Mouse (Mus musculus) kidney, postnatal 0 days (tissue): ENCODE measurements around the gene Cyb5d2. TPM values are rescaled to one million over a fixed set of nuclear protein-coding genes. Genes with fewer than 3 reads are reported as not detected.

Experiments used
- ATAC-seq: fragments of 200-750 bp; cut with Nextera tagmentation; replicated peaks from 2 replicates; pipeline ENCODE4 v1.8.0; 2017; ENCODE audit warnings: low read depth, moderate number of reproducible peaks, moderate TSS enrichment, moderate library complexity; ENCODE audit not compliant: low FRiP score
- DNase-seq: peaks from one replicate; pipeline ENCODE4 v3.0.0-alpha.2; 2016; ENCODE audit warnings: low spot score
- H3K27ac ChIP-seq: fragments of 300-500 bp; sonication (generic); 2 replicates; pipeline ENCODE4 v1.5.1; 2014; ENCODE audit warnings: mild to moderate bottlenecking
- H3K27me3 ChIP-seq: fragments of 300-500 bp; sonication (generic); 2 replicates; pipeline ENCODE4 v1.6.1; 2014; ENCODE audit warnings: low read length, mixed read lengths; ENCODE audit not compliant: insufficient read depth
- H3K36me3 ChIP-seq: fragments of 300-500 bp; sonication (generic); 2 replicates; pipeline ENCODE4 v1.6.1; 2014; ENCODE audit warnings: low read length, mixed read lengths; ENCODE audit not compliant: insufficient read depth
- H3K4me1 ChIP-seq: fragments of 300-500 bp; sonication (generic); replicated peaks from 2 replicates; pipeline ENCODE4 v1.6.1; 2014; ENCODE audit warnings: antibody characterized with exemption, low read length, mixed read lengths; ENCODE audit not compliant: insufficient read depth
- H3K4me2 ChIP-seq: fragments of 300-500 bp; sonication (generic); 2 replicates; pipeline ENCODE4 v1.6.1; 2014; ENCODE audit warnings: mild to moderate bottlenecking, low read length, moderate library complexity, mixed read lengths
- H3K4me3 ChIP-seq: fragments of 300-500 bp; sonication (generic); replicated peaks from 2 replicates; pipeline ENCODE4 v1.5.1; 2014; ENCODE audit warnings: low read depth, low read length
- H3K9ac ChIP-seq: fragments of 300-500 bp; sonication (generic); 2 replicates; pipeline ENCODE4 v1.6.1; 2014; ENCODE audit warnings: low read depth, low read length
- H3K9me3 ChIP-seq: fragments of 300-500 bp; sonication (generic); replicated peaks from 2 replicates; pipeline ENCODE4 v1.6.1; 2016; ENCODE audit warnings: low read length, inconsistent platforms, mixed read lengths
- CTCF ChIP-seq: IDR thresholded peaks from 2 replicates; pipeline ENCODE4 v1.5.1; 2016; ENCODE audit warnings: antibody characterized with exemption, low read depth, mild to moderate bottlenecking, moderate library complexity
- WGBS: fragments of 180-500 bp; shearing (Covaris S2); extraction: QIAGEN DNeasy Blood & Tissue Kit; methylation state at CpG from one replicate; pipeline ENCODE4 v1.1.7; 2014; 5-methylcytosine and 5-hydroxymethylcytosine counted together
- polyA plus RNA-seq: library from polyadenylated mRNA; unstranded; fragments of >200 nt; fragmentation: Nextera tagmentation; extraction: Ambion mirVana; gene quantifications from 2 replicates; pipeline ENCODE4 v1.2.1, GENCODE M21; 2015

Gene Cyb5d2
- polyA plus RNA-seq, 1 experiment from 2014 or later = 7.2 TPM

DNA sequence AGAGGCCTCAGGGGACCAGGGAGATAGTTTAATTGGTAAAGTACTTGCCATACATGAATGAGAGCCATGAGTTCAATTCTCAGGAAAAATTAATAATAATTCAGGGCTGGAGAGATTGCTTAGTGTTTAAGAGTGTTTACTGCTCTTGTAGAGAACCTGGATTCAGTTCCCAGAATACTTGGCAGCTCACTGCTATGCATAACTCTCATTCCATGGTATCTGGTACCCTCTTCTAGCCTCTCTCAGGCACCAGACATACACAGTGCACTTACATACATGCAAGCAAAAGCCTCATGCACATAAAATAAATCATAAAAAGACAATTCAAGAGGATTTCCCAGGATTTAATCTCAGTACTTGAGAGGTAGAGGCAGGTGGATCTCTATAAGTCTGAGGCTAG lies 8.6 kb upstream of the Cyb5d2 start:
- Histone ChIP-seq H3K36me3 (no peaks in the 10 kb centered on the region), H3K4me1 (no peaks in the 10 kb centered on the region), H3K9me3 (no peaks in the 10 kb centered on the region), H3K27ac (no peak overlapping the region), H3K4me3 (no peak overlapping the region), H3K27me3 (no peaks in the 10 kb centered on the region), H3K4me2 (no peak overlapping the region), H3K9ac (no peak overlapping the region)
- no peak for TF ChIP-seq CTCF
- ATAC-seq (no peak), DNase-seq (no peak)

GRCm38 (mm10) chr11:72803038-72803437 lies 7.1 kb upstream of the Cyb5d2 start:
- no peak for ATAC-seq
- no peaks in the 10 kb centered on the region for H3K27me3 ChIP-seq
- no peak overlapping the region for H3K27ac ChIP-seq
- no peak for DNase-seq
- no peak overlapping the region for H3K9ac ChIP-seq
- no peaks in the 10 kb centered on the region for H3K4me1 ChIP-seq
- no peak for TF ChIP-seq CTCF
- no peak overlapping the region for H3K4me3 ChIP-seq
- no peaks in the 10 kb centered on the region for H3K36me3 ChIP-seq
- no peak overlapping the region for H3K4me2 ChIP-seq
- 71% methylated on average over 3 of the region's 3 CpGs for WGBS
- H3K9me3 ChIP-seq = no peaks in the 10 kb centered on the region

- no peak overlapping the region for H3K27ac ChIP-seq
- H3K9me3 ChIP-seq = no peaks in the 10 kb centered on the region
- no peak overlapping the region for H3K4me2 ChIP-seq
- no peaks in the 10 kb centered on the region for H3K27me3 ChIP-seq
- H3K36me3 ChIP-seq = no peaks in the 10 kb centered on the region
- no peaks in the 10 kb centered on the region for H3K4me1 ChIP-seq
- no peak for DNase-seq
- ATAC-seq = no peak
- TF ChIP-seq CTCF = no peak
- no peak overlapping the region for H3K9ac ChIP-seq
- H3K4me3 ChIP-seq = no peak overlapping the region
Observed at GRCm38 (mm10) chr11:72801182-72801581, 5.2 kb upstream of the Cyb5d2 start.

DNA sequence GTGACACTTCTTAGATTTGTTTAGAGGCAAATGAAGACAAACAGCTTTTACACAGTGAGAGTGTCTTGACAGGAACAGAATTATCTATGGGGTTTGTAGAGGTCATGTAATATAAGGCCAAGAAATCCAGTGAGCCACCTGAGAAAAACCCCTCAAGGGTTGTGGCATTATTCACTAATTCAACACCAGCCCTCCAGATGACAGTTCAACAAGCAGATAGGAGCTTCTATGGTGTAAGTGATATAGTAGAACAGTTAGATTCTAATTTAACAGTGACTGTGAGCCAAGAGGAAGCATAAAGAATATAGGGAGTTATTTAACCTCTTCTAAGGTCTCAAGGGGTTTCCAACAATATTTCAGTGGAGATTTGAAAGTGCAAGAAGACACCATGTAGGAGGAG lies 2.2 kb upstream of the Cyb5d2 start:
- Histone ChIP-seq H3K9me3 (no peaks in the 10 kb centered on the region), H3K9ac (no peak overlapping the region), H3K36me3 (no peaks in the 10 kb centered on the region), H3K4me3 (no peak overlapping the region), H3K27me3 (no peaks in the 10 kb centered on the region), H3K27ac (no peak overlapping the region), H3K4me1 (0 out of 2 replicates have a peak, but pooled peaks cover 5% of the 10 kb centered on the region), H3K4me2 (no peak overlapping the region)
- DNase-seq (no peak), ATAC-seq (no peak)
- TF ChIP-seq CTCF = no peak

- Histone ChIP-seq H3K4me3 (peak overlapping the region; percentile 100), H3K9ac (peak overlapping the region; percentile 88), H3K9me3 (no peaks in the 10 kb centered on the region), H3K27ac (peak overlapping the region; percentile 92; the same call in 1 of the 2 replicates), H3K27me3 (no peaks in the 10 kb centered on the region), H3K4me2 (peak overlapping the region; percentile 60), H3K36me3 (no peaks in the 10 kb centered on the region), H3K4me1 (0 out of 2 replicates have a peak, but pooled peaks cover 5% of the 10 kb centered on the region)
- no peak for TF ChIP-seq CTCF
- DNase-seq (peak; percentile 25), ATAC-seq (no peak)
- 10% methylated on average over 10 of the region's 10 CpGs for WGBS
Observed at GRCm38 (mm10) chr11:72796773-72797338, 914 bp upstream of the Cyb5d2 start.

DNA sequence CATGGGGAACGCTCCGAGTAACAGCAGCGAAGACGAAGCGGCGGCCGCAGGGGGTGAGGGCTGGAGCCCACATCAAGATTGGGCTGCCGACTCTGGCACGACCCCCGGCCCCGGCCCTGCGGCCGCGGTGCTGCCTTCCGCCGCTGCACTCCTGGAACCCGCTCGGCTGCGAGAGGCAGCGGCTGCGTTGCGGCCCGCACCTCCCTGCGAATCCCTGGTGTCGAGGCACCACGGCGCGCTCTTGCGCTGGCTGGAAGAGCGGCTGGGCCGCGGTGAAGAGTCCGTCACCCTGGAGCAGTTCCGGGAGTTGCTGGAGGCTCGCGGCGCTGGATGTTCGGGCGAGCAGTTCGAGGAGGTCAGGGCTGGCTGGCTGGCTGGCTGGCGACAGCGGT lies 350 bp upstream of the Cyb5d2 start:
- under 1% methylated on average over 42 of the region's 42 CpGs for WGBS
- Histone ChIP-seq H3K4me3 (peak overlapping the region; percentile 100), H3K4me2 (peak overlapping the region; percentile 60), H3K27me3 (no peaks in the 10 kb centered on the region), H3K4me1 (0 out of 2 replicates have a peak, but pooled peaks cover 5% of the 10 kb centered on the region), H3K9ac (peak overlapping the region; percentile 88), H3K9me3 (no peaks in the 10 kb centered on the region), H3K36me3 (no peaks in the 10 kb centered on the region), H3K27ac (peak overlapping the region; percentile 92)
- peak; percentile 58 for ATAC-seq
- TF ChIP-seq CTCF = no peak
- peak; percentile 31 for DNase-seq

DNA sequence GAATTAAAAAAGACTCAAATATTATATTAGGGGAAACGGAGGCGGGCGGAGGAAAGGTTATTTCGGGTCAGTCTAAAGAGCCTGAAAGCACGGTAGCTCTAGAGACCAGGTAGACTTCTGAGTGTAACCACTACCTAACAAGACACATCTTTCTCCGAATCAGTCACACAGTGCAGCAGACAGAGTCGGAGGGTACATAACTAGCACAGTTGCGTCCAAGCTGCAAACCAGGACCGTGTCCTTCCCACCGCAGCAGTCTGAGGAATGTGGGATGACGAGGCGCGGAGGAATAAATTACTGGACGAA lies 840 bp downstream of the Cyb5d2 start:
- TF ChIP-seq CTCF = no peak
- 17% methylated on average over 14 of the region's 14 CpGs for WGBS
- DNase-seq = peak; percentile 67

More for the DNA sequence above, 840 bp downstream of the Cyb5d2 start:
- Histone ChIP-seq H3K9me3 (no peaks in the 10 kb centered on the region), H3K4me3 (peak overlapping the region; percentile 100), H3K9ac (peak overlapping the region; percentile 88), H3K36me3 (no peaks in the 10 kb centered on the region), H3K27me3 (no peaks in the 10 kb centered on the region), H3K4me2 (peak overlapping the region; percentile 60), H3K27ac (peak overlapping the region; percentile 92), H3K4me1 (0 out of 2 replicates have a peak, but pooled peaks cover 5% of the 10 kb centered on the region)
- peak; percentile 45 for ATAC-seq
